Mouse (Mus musculus) spleen, adult 10 weeks (tissue): Measurements from ENCODE around the gene Adgrd1. TPM values are rescaled to one million over a fixed set of nuclear protein-coding genes. Genes with fewer than 3 reads are reported as not detected.

Experiments
- polyA plus RNA-seq: library from polyadenylated mRNA; stranded (reverse); fragments of 350-450 nt; fragmentation: Illumina TruSeq; extraction: RNeasy Lipid Tissue Mini Kit (QIAGEN cat#74804); gene quantifications from one replicate; pipeline ENCODE4 v1.2.3, GENCODE M21; 2015; ENCODE audit warnings: low replicate concordance; ENCODE audit not compliant: insufficient read depth

Gene Adgrd1
- polyA plus RNA-seq = 0.84 TPM

GRCm38 (mm10) chr5:129096511-129096910, at the start of gene Adgrd1:
Gene Adgrd1 (plus strand): TSS chr5:129096750.

Other genes starting within 250 kb of the Adgrd1 start
- gene Rimbp2, start 143.3 kb upstream of the Adgrd1 start, polyA plus RNA-seq = not detected
- 39.8 TPM for gene Stx2, start 88.2 kb upstream of the Adgrd1 start, polyA plus RNA-seq
- 152 TPM for gene Ran, start 76.7 kb upstream of the Adgrd1 start, polyA plus RNA-seq